Mouse (Mus musculus): ENCODE results near the gene Slc35e1.

Gene Slc35e1

DNA sequence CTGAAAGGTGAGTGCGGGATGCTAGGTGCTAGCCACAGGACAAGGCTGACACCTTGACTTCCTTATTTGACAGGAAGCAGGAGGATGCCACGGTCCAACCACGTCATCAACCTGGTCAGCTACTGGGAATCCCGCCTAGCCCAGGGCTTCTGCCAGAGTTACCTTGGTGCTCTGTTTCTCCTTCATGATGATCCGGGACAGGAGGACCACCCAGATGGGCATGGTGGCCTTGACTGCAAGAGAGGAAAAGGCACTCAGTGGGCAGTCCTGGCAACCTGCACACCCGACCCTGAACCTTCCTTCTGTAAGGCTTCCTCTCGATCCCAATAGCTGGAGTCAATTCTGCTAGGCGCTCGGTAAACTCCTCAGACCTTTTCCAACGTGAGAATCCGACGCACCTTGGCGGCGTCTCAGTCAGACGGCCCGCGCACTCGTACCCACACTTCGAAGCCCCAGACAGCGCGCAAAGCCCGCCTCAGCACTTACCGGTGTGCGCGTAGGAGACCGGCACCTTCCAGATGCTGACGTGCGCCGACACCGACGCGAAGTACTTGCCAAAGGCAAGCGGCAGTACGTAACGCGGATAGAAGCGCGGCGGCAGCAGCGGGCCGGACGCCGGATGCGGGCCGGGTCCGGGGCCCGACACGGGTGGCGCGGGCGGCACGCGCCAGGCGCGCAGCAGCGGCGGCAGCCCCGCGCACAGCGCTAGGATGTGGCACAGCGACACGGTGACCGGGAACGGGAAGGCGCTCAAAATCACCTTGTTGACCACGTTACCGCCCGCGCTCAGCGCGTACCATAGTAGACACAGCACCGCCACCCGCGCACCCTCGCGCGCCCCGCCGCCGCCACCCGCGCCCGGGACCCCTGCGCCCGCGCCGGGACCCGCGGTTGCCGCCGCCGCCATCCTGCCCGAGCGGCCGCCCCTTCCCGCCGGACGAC is at the start of gene Slc35e1:
Slc35e1 (minus strand) TSS at position 935 of the 942 bp plus-strand sequence.
- DNase-seq (ENCODE audit: low read depth, low spot score) = peak; percentile 72

DNA sequence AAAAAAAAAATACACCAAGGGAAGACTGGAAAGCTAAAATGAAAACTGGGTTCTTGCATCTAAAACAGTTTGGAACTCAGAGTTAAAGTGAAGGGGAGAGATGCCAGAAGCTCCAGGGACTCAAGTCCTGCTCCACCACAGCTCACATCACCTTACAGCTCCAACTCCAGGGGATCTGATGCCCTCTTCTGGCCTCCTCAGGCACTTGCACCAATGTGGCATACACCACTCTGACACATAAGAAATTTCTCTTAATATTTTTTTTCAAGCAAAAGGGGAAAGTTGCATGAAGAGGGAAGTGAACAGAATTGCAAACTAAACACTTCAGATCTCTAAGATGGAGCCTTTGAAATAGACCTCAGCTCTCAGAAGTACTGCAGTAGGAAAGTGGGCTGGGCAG is 46.8 kb upstream of the Slc35e1 start:
- DNase-seq (ENCODE audit: low read depth, low spot score) = peak; percentile 18

DNA sequence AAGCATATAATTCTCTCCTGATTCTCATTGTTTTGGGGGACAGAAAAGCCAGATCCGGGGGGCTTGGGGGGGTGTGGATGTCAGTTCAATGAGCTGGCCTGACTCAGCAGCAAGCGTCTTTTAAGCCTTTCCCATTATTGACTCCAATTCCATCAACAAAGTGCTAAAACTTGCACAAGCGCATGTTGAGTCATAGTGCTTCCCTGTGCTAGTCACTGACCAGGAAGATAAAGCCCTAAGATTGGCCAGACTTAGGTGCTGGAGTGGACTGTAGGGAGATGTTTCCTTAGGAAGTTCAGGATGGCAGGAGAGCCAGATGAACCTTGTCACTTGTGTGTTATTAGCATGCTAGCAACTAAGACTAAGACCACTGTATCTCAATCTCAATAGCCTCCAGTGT is 42.5 kb upstream of the Slc35e1 start:
- no peak for DNase-seq (ENCODE audit: low read depth, low spot score)

DNA sequence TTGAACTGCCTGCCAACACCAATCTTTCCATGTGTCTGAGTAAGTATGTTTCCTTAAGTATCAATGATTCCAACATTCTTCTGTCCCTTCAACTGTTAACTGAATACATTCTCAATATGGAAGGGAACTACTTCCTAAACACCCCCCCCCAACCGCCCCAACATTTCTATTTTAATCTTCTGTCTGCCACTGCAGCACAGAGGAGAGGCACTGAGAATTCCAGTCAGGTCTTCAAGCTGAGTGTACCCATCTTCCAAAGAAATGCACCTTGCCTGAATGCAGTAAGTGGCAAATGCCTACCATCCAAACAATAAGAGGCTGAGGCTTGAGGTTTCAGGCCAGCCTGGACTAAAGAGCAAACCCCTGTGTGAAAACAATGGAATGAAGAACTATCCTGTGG is 39.7 kb upstream of the Slc35e1 start:
- DNase-seq (ENCODE audit: low read depth, low spot score) = peak; percentile 59

DNA sequence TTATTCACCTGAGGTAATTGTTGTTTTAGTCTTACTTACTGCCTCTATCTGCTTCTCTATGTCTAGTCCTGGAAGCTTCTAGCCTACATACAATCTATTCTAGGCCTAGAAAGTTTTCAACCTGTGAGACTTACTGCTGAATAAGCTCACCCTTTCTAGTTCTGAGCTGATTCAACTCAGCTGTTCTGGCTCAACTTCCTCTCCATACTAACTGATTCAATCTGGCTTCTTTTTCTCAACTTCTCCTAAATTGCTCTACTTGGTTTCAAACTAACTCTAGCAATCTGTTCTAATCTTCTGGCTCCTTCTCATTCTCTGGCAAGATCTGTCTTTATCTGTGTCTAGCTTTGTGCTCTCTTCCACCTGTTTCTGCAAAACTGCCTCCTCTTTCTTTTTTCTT is 29.5 kb upstream of the Slc35e1 start:
- DNase-seq (ENCODE audit: low read depth, low spot score) = no peak

DNA sequence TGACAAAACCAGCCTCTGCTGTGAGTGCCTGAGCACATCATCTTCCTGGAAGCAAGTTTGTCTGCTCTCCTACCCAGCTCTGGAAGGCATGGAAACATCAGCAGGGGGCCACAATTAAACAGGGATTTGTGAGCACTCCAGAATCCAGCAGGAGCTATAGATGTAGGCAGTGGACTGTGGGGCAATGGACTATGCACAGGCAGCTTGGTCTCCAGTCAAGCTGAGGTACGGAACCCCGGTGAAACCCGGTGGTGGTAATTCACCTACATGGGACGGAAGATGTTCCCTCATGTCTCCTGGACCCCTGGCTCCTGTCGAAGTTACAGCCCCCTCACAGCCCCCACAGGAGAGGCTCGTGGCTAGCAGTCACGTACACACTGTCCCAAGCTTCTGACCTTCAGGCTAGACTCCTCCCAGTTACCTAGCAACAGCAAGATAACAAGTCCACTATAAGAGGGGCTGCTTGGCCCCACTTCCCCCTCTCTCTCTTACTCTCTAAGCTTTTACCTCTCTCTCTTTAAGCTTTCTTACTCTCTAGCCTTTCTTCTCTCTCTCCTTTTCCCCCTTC is 25.1 kb upstream of the Slc35e1 start:
- DNase-seq (ENCODE audit: low read depth, low spot score) = no peak

DNA sequence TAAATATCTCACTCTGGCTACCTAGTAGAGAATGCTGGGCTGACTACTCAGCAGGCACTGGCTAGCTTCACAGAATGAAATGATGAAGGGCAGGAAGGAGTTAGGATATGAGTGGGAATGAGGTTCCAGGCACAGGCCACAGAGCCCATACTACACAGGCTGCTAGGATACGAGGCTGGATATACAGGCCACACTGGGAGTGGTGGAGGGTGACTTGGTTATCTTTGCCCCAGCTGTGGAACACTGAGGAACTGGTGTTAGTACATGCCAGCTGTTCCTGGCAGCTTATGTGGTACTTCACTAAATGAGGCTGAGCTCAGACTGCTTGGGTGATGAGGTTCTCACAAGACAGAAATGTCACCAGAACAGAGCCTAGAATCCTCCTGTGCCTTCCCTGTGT is 20.7 kb upstream of the Slc35e1 start:
- DNase-seq (ENCODE audit: low read depth, low spot score) = no peak

DNA sequence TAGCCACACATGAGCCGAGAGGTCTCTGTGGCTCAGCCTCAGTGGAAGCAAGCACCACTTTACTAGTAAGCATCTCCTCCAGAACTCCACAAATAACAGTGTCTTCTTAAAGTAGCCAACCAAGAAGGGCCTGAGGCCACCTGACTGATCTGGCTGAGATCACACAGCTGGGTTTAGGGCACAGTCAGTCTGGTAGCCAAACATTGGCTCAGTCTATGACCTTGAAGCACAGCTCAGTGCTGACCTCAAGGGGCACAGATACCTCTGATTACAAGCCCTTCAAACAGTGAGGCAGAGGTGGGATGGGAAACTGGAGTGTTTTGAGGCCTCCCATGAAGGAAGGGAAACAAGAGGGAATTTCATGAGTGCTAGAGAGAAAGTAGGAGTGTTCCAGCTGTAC is 20.2 kb upstream of the Slc35e1 start:
- DNase-seq (ENCODE audit: low read depth, low spot score) = no peak

DNA sequence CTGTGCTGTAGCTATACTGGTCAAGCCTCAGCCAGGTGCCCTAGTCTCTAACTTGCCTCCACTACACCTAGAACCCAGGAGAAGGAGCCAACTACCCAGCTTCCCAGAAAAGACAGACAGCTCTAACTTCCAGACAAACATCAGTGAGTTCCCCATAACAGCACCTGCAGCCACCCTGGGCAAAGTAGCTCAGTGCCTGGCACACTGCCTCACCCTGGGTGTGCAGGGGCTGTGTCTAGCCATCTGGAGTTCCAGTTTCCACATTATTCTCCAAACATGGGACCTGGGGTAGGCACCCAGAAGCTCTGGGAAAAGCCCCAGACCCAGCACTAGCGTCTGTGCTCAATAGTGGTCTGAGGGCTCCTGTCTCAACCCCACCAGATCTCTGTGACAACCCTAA is 15.1 kb upstream of the Slc35e1 start:
- no peak for DNase-seq (ENCODE audit: low read depth, low spot score)

DNA sequence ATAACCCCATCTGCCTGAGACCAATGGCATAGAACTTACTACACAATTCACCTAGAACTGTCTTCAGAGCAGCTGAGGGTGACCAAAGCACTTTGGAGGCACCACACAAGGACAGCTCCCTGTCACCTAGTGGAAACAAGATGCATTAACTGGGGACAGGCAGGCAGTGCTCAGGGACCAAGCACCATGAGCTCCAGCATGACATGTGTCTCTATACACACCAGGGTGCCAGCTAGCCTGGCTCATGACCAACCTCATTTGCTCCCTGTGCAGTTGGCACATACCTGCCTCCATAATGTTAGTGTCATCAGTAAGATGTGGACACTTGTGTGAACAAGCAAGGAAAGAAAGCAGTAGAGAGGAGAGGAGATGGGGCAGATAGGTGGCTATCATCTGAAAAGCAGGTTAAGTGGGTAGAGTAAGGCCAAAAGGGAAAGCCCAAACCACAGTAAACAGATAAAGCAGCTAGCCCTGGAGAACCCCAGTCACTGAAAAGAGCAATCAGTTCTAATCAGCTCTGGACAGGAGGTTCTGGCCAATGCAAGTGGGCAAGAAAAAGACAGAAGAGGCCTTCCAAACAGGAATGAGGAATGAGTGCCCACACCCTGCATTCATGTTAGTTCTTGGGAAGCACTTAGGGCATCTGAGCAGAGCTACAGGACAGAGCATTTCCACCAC is 12.4 kb upstream of the Slc35e1 start:
- peak; percentile 52 for DNase-seq (ENCODE audit: low read depth, low spot score)

DNA sequence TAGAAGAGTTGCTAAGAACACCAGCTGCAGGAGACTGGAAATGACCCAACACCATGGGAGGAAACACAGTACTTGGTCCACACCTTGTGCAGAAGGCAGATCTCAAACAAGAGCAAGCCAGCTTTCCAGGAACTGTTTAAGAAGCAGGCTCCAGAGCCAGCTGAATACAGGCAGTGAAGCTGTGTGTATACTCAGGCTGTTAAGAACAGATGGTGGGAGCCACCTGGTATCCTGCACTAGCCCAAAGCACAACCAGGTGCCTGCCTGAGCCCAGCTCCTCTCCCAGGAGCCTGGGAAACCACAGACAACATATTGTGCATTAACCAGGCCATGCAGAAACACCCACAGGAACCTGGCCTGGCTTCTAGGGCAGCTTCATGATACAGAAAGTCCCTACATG is 11.7 kb upstream of the Slc35e1 start:
- peak; percentile 97 for DNase-seq (ENCODE audit: low read depth, low spot score)

DNA sequence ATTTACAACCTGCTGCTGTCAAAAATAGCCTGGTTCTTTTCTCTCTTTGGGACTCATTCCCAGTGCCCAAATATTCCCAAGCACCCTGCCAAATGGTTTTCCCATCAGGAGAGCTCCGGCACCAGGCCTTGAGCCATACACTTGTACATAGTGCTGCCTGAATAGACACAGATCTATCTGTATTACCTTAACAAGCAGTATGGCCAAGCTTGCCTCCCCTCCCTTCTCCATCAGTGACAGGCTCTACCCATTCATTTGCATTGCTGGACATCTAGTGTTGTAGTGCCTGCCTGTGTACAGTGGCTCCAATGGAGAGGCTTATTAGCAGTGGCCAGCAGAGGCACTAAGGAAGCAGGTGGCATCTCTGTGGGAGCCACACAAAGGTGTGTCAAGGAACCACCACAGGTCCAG is 8.1 kb upstream of the Slc35e1 start:
- DNase-seq (ENCODE audit: low read depth, low spot score) = peak; percentile 93

DNA sequence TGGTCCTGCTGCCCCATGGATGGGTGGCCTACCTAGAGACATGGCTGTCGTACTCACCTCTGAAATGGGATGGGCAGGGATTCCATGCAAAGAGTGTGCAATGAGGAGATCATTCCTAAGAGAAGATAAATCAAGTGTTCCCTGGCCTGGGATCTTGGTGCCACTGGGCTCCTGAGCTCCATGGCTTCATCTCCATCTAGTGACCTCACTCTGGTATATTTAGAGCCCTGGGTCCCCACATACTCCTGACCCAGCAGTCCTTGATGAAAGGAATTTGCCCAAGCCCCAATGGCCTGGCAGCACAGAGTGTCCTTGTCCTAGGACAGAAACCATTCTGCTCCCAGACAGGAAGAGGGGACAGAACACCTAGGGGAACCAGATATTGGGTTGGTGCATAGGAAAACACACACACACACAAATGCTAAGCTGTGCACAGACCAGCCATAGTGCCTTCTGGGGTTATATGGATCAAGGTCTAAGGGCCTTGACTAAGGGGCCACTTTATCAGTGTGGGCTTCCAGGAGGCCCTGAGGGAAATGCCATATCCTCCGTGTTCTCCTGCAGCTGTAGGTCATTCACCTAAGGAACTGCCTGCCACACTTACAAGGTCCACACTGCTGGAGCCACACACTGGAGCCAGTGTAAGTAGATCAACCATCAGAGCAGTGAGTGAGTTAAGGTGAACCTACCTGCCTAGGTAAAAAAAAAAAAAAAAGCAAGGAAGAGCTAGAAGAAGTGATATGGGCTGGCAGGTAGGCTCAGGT is 7.3 kb upstream of the Slc35e1 start:
- no peak for DNase-seq (ENCODE audit: low read depth, low spot score)

DNA sequence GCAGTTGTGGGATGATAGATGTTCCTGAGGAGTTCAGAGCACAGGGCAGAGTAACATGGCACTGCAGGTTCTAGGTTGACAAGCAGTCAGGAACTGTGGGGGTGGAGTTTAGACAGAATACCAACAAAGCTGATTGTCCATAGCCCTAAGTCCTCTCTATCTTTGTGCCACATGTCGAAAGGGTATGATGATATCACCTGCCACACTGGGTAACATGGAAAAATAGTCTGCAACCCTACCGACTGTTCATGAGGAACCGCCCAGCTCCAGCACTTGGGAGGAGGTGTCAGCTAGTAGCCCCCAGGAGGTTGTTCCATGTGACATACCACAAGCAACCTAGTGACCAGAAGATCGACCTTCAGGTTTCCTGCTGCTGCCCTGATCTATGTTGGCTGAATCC is 6.1 kb upstream of the Slc35e1 start:
- no peak for DNase-seq (ENCODE audit: low read depth, low spot score)

DNA sequence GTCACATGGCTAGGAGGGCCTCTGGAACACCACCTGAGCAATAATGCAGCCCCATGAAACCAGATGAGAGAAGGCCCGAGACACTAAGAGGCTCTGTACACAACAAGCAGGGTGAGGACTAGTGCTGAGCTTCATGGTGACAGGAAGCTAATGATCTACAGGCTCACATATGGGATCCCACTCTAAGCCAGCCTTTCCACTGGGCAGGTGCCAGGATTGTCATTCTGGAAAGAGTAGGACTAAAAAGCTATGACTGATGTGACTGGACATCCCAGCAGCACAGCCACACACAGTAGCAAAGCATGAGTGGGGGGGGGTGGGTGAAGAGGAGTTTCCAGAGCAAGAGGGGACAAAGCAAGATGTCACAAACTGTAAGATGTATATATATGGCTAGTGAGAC is 5.5 kb upstream of the Slc35e1 start:
- no peak for DNase-seq (ENCODE audit: low read depth, low spot score)

DNA sequence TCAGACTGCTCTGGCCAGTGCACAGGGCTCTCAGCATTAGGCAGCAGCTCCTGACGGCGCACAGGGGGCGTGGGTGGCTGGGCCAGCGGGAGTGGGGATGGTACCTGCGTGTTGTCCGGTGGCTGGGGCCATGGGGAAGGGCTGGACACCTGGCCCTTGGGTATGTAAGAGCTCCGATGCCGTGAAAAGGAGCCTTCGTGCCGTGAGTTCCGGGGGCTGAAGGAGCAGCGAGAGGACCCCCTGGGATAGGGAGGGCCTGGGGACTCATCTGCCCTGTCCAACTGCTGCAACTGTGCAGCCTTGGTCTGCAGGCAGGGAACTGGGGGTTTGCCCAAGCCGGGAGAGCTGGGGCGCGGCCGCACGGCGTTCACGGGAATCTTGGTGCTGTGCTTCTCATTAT is 3.8 kb upstream of the Slc35e1 start:
- DNase-seq (ENCODE audit: low read depth, low spot score) = no peak

DNA sequence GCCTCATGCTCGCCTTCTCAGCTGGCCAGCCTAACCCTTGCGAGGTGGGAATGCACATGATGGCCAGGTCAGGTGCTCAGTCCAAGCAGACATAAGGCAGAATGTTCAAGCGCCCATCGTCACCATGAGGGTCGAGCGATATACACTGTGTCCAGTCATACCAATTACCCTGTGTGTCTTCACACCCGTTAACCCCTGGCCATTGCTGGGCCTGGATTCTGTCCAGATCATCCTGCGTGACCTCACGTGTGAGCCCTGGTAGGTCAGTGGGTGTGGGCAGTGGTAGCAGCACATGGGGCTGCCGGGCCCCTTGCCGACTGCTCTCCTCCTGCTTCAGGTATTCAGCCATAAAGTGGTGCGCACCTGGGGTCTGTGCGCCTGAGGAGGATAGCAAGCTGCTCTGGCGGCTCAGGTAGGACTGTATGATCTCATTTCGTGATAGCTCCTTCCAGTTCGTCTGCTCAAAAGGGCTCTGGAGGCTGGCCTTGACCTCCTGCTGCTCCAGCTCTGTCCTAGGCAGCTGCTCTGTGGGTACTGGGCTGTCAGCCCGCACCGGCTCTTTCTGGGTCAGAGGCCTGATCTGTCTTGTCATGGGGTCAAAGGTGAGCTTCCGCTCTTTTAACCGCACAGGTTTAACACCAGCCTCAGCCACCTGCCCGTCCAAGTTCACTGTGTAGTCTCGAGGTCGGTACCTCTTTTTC is 3.1 kb upstream of the Slc35e1 start:
- DNase-seq (ENCODE audit: low read depth, low spot score) = no peak

DNA sequence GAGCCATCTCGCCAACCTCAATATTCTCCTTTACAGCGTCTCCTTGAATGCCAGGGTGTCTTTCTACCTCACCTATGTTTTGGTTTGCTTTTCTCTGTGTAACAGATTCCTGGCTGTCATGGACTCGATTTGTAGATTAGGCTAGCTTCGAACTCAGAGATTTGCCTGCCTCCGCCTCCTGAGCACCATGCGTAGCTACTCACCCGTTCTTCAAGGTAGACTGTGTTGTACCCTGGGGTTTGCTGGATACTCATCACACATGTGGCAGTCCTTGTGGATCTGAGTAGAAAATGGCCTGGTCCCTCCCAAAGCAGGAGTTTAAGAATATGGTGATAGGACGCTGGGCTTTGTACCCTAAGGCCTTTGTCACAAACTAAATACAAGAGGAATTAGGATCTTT is 967 bp upstream of the Slc35e1 start:
- no peak for DNase-seq (ENCODE audit: low read depth, low spot score)

DNA sequence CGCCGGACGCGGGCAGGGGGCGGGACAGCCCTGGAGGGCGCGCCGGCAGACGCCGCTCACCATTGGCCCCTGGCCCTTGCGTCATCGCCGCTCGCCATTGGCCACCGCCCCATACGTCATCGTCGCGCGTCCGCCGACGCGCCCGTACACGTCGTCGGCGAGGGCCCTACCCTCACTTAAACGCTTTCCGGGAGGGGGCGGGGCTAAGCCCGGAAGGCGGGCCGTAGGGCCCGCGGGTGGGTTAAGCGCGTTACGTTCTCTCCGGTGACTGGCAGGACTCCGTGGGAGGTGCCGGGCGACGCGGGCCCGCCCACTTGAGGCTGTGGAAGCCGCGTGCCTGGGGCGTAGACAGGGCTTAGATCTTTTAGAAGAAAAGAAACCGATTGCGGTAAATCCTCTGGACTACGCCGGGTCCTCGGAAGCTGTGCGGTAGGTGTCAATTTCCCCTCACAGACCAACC is 238 bp upstream of the Slc35e1 start:
- peak; percentile 99 for DNase-seq (ENCODE audit: low read depth, low spot score)

DNA sequence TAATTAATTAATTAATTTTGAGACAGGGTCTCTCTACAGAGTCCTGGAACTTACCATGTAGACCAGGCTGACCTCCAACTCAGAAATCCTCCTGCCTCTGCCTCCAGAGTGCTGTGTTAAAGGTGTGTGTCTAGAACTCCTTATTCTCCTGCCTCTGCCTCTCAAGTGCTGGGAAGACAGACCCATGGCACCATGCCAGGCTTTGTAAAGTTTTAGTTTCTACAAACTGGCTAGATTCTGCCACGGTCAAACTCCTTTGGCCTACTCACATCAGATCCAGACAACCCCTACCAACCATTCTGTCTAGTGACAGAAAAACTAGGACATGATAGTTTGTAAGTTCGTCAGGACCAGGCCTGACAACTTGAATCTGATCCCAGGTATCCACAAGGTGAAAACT is 1.4 kb downstream of the Slc35e1 start:
- no peak for DNase-seq (ENCODE audit: low read depth, low spot score)

DNA sequence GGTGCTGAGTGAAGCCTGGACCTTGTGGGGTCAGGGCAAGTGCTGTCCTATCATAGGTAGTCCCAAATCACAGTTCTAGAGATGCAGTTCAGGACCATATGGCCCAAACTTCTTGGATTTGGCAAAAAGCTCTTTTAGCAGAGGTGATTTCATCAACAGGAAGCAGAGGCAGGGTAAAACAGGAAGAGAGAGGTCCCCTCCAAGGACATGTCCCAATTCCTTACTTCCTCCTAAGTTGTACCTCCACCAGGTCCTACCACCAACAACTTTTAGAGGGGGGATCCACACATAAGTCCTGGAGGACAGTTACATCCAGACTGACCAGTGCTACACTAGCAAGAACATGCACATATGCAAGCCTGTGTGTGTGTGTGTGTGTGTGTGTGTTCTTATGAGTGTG is 5.4 kb downstream of the Slc35e1 start:
- DNase-seq (ENCODE audit: low read depth, low spot score) = no peak

All from brain, adult 2 months (tissue).